Mouse (Mus musculus) retina, postnatal 7 days (tissue): Measurements from ENCODE around the gene Mfng.

Source experiments
- DNase-seq: peaks from one replicate; pipeline ENCODE4 v3.0.0-alpha.2; 2012; ENCODE audit warnings: low read depth, low spot score

Gene Mfng

GRCm38 (mm10) chr15:78718290-78719250 is 54.7 kb downstream of the Mfng start, which contains the start of gene Elfn2:
Elfn2 (minus strand) TSS chr15:78718771.
- no peak for DNase-seq

- DNase-seq: no peak
Observed at GRCm38 (mm10) chr15:78716936-78717335, 56.3 kb downstream of the Mfng start.

- DNase-seq: no peak
Observed at GRCm38 (mm10) chr15:78715856-78716255, 57.4 kb downstream of the Mfng start.

- DNase-seq: no peak
Observed at GRCm38 (mm10) chr15:78713751-78714150, 59.5 kb downstream of the Mfng start.

GRCm38 (mm10) chr15:78712335-78713258 is 60.7 kb downstream of the Mfng start:
- DNase-seq: no peak

- DNase-seq: no peak
Observed at GRCm38 (mm10) chr15:78711935-78712334, 61.3 kb downstream of the Mfng start.

GRCm38 (mm10) chr15:78710634-78711033 is 62.6 kb downstream of the Mfng start:
- DNase-seq: no peak

GRCm38 (mm10) chr15:78709767-78710166 is 63.5 kb downstream of the Mfng start:
- DNase-seq: no peak

- no peak for DNase-seq
Observed at GRCm38 (mm10) chr15:78706630-78707029, 66.6 kb downstream of the Mfng start.
